Mouse (Mus musculus) ES-E14 (cell line): Measurements from ENCODE around the gene Tshz2. TPM values are rescaled to one million over a fixed set of nuclear protein-coding genes. Genes with fewer than 3 reads are reported as not detected.
A peak's percentile ranks its signal among the peaks of the same experiment; 100 is the strongest.

Experiments
- DNase-seq: peaks from one replicate; pipeline ENCODE4 v3.0.0-alpha.2; 2013; ENCODE audit warnings: low read depth, low spot score
- H3K27ac ChIP-seq: 2 replicates; pipeline ENCODE4 v1.5.1; 2012; ENCODE audit warnings: low read depth, mild to moderate bottlenecking, low read length, moderate library complexity, mixed read lengths; ENCODE audit not compliant: poor library complexity, insufficient read depth, severe bottlenecking
- H3K36me3 ChIP-seq: 2 replicates; pipeline ENCODE4 v1.6.1; 2012; ENCODE audit warnings: mild to moderate bottlenecking, low read length, moderate library complexity, mixed read lengths; ENCODE audit not compliant: control insufficient read depth, poor library complexity, insufficient read depth, severe bottlenecking
- H3K4me1 ChIP-seq, 2 experiments: fragments of 150-350 bp in 1 of 2; sonication (generic) in 1 of 2; 2 replicates each; pipeline ENCODE4 v1.6.1; 2012; ENCODE audit warnings: low read length in 2 of 2, mild to moderate bottlenecking in 1 of 2, mixed read lengths in 1 of 2; ENCODE audit not compliant: control insufficient read depth in 2 of 2, insufficient read depth in 2 of 2, poor library complexity in 1 of 2
- H3K4me3 ChIP-seq, 2 experiments: fragments of 150-350 bp in 1 of 2; sonication (generic) in 1 of 2; 2 replicates each; pipeline ENCODE4 v1.5.1; 2012; ENCODE audit warnings: low read length in 2 of 2, low read depth in 1 of 2, mild to moderate bottlenecking in 1 of 2, mixed read lengths in 1 of 2; ENCODE audit not compliant: insufficient read depth in 1 of 2, poor library complexity in 1 of 2, severe bottlenecking in 1 of 2
- H3K9ac ChIP-seq: 2 replicates; pipeline ENCODE4 v1.6.1; 2012; ENCODE audit warnings: low read depth, mild to moderate bottlenecking, low read length, mixed read lengths; ENCODE audit not compliant: poor library complexity, insufficient read depth, severe bottlenecking
- H3K9me3 ChIP-seq: fragments of 150-350 bp; sonication (generic); 2 replicates; pipeline ENCODE4 v1.6.1; 2012; ENCODE audit warnings: low read depth, mild to moderate bottlenecking, low read length; ENCODE audit not compliant: control insufficient read depth, insufficient read depth
- CHD2 ChIP-seq: IDR thresholded peaks from 2 replicates; pipeline ENCODE4 v1.6.1; 2014; ENCODE audit warnings: mild to moderate bottlenecking, low read depth, low read length, inconsistent platforms
- HCFC1 ChIP-seq: IDR thresholded peaks from 2 replicates; pipeline ENCODE4 v1.6.1; 2012; ENCODE audit warnings: low read length, inconsistent platforms, borderline replicate concordance; ENCODE audit not compliant: insufficient read depth
- MAFK ChIP-seq: IDR thresholded peaks from 2 replicates; pipeline ENCODE4 v1.6.1; 2014; ENCODE audit warnings: mild to moderate bottlenecking, low read depth, low read length, inconsistent platforms; ENCODE audit not compliant: insufficient read depth
- ZC3H11A ChIP-seq: IDR thresholded peaks from 2 replicates; pipeline ENCODE4 v1.6.1; 2012; ENCODE audit warnings: low read depth, mild to moderate bottlenecking, inconsistent platforms, low read length, borderline replicate concordance
- ZNF384 ChIP-seq: IDR thresholded peaks from 2 replicates; pipeline ENCODE4 v1.6.1; 2012; ENCODE audit warnings: low read depth, low read length, inconsistent platforms
- in situ Hi-C, 2 experiments: fragments of 600-800 bp; cut with MboI; formaldehyde crosslinking; loops; one replicate each; pipeline ENCODE4 v1.15.1; 2025; ENCODE audit warnings: low sequenced_read_pairs in 2 of 2, inconsistent platforms in 1 of 2; ENCODE audit not compliant: unreplicated experiment in 2 of 2
- total RNA-seq: library from RNA; depleted of rRNA; stranded (reverse); fragments of 300-350 nt; gene quantifications from 2 replicates; pipeline ENCODE4 v1.2.3, GENCODE M21; 2012

Tshz2 gene
- total RNA-seq, 1 experiment = 0.27 TPM

- no peak overlapping the region for H3K27ac ChIP-seq
- H3K9ac ChIP-seq = no peak overlapping the region
- H3K36me3 ChIP-seq = no peaks in the 10 kb centered on the region
- H3K9me3 ChIP-seq = no peaks in the 10 kb centered on the region
- H3K4me1 ChIP-seq = peaks cover 0 to 2% of the 10 kb centered on the region in 2 experiments; a peak in 1 of 4 replicates
- in situ Hi-C loops = no loop called here
- H3K4me3 ChIP-seq = no peak overlapping the region
- TF ChIP-seq ZC3H11A = no peak
- no peak for TF ChIP-seq HCFC1
- no peak for DNase-seq
These were observed 238.7 kb downstream of the Tshz2 start for GRCm38 (mm10) chr2:169871436-169872060.

- Histone ChIP-seq H3K4me3 (no peak overlapping the region), H3K36me3 (no peaks in the 10 kb centered on the region), H3K9ac (no peak overlapping the region), H3K27ac (no peak overlapping the region), H3K4me1 (peaks cover 0 to 2% of the 10 kb centered on the region in 2 experiments; a peak in 1 of 4 replicates), H3K9me3 (no peaks in the 10 kb centered on the region)
- no peak for DNase-seq
- TF ChIP-seq ZNF384 = no peak
- no peak for TF ChIP-seq CHD2
- no peak for TF ChIP-seq MAFK
- no peak for TF ChIP-seq HCFC1
- no peak for TF ChIP-seq ZC3H11A
- in situ Hi-C loops = no loop called here
These were observed 240.6 kb downstream of the Tshz2 start for GRCm38 (mm10) chr2:169873442-169873841.

GRCm38 (mm10) chr2:169887921-169888320, 255.1 kb downstream of the Tshz2 start:
- peak overlapping the region; percentile 26; the same call in 1 of the 2 replicates for H3K27ac ChIP-seq
- in situ Hi-C loops = no loop called here
- peak overlapping the region; percentile 53 for H3K9ac ChIP-seq
- H3K9me3 ChIP-seq = no peaks in the 10 kb centered on the region
- H3K4me3 ChIP-seq = peak overlapping the region; percentile 13 to 14; a peak in 2 of 4 replicates
- TF ChIP-seq ZNF384 (no peak), ZC3H11A (no peak), HCFC1 (no peak), MAFK (no peak)
- peaks cover 3 to 10% of the 10 kb centered on the region in 2 experiments; a peak in 2 of 4 replicates for H3K4me1 ChIP-seq
- peak; percentile 56 for DNase-seq
- H3K36me3 ChIP-seq = no peaks in the 10 kb centered on the region; the same call in 1 of the 2 replicates

- no peaks in the 10 kb centered on the region for H3K9me3 ChIP-seq
- H3K4me3 ChIP-seq = no peak overlapping the region
- no peaks in the 10 kb centered on the region; the same call in 1 of the 2 replicates for H3K36me3 ChIP-seq
- in situ Hi-C loops = no loop called here
- DNase-seq = no peak
- H3K4me1 ChIP-seq = peaks cover 3 to 9% of the 10 kb centered on the region in 2 experiments; a peak in 2 of 4 replicates
- no peak overlapping the region for H3K9ac ChIP-seq
- no peak for TF ChIP-seq MAFK
- TF ChIP-seq HCFC1 = no peak
- no peak overlapping the region for H3K27ac ChIP-seq
These were observed 259.7 kb downstream of the Tshz2 start for GRCm38 (mm10) chr2:169892441-169893038.

- H3K36me3 ChIP-seq = no peaks in the 10 kb centered on the region
- H3K27ac ChIP-seq = no peak overlapping the region
- TF ChIP-seq MAFK (no peak), HCFC1 (no peak), CHD2 (no peak), ZNF384 (no peak)
- no peak overlapping the region for H3K4me3 ChIP-seq
- H3K9me3 ChIP-seq = no peaks in the 10 kb centered on the region
- H3K4me1 ChIP-seq = 0 out of 4 replicates have a peak, but pooled peaks cover 0 to 1% of the 10 kb centered on the region in 2 experiments
- in situ Hi-C loops = no loop called here
- no peak overlapping the region for H3K9ac ChIP-seq
- DNase-seq = no peak
These were observed 270.1 kb downstream of the Tshz2 start for GRCm38 (mm10) chr2:169902896-169903295.
